Mouse (Mus musculus) spleen, postnatal 10 days (tissue): ENCODE measurements around the gene Tmem109.

Source experiments
- DNase-seq, 2 experiments: peaks; one replicate each; pipeline ENCODE4 v3.0.0; 2021 to 2022; ENCODE audit warnings: low spot score in 2 of 2

The Tmem109 gene

DNA sequence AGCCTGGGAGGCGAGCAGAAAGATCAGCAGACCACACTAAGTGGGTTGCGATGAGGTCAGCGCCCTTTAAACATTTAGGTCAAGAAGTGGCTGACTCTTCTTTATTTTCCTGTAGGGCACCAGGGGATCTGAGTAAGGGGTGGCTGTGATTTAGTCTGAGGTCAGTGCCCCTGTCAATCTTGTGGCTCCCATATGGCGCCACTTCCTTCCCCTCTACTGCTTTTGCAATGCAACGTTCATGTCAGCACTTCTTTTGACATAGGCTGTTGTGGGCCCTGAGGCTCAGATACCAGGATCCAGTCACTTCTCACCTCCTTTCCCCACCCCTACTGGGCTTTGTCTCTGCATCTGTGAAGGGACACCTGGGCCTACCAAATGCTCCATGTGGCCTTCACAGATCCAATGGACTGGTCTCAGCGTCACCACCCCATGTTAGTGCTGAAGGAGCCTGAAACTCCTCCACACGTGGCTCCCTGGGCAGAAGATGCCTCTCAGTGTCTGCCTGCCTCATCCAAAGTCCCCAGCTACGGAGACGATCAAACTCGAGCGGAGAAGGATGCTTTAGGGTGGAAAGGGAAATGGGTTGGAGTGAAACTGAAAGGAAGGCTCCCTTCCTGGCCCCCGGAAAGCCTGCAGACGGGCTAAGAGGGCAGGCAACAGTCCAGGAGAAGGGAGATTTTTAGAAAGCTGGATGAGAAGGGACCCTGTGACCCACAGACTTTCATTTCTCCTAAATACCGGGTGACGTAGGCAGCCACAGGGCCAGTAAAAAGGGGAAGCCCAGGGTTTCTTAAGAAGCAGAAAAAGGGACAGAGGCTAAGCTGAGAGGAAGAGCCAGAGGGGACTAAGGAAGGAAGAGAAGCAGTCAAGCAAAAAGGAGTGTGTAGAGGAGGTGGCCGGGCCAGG is 39.8 kb downstream of the Tmem109 start:
- peak in 1 of 2 experiments; percentile 60 for DNase-seq

DNA sequence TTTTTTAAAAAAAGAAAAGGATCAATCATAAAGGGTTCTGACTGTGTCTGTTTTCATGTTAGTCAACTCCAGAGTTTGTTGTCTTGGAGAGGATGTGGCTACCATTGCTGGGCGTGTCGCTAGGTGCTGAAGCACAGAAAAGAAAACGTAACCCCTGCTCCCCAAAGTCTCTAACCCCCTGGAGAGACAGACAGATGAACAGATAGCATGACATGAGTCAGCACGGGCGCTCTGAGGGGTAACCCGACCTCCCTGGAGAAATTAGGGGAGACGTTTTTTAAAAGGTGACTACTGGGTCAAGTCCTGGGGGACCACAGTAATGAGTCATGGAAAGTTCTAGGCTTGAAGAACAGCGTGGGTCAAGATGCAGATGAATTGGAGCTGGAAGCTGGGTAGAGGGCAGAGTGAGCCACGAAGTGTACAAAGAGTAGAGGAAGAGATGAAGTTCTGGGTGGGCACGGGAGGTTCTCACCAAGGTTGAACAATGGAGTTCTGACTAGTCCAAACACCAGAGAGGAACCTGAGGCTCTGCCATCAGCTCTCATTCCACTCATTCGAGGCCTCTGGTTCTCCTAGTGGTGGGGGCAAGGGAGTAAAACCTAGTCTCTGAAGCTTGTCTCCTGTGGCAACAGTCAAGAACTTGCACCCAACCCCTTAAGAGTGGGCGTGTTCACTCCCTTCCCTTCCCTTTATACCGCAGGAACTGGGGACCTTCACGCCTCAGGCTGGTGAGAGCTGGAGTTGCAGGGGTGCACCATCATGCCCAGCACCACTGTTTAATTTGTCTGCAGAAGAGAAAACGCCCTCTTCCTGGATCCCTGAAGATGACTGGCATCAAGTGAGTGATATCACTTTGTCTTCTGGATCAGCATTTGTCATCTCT is 42.5 kb downstream of the Tmem109 start, which contains the start of gene Slc15a3:
Slc15a3 (plus strand) TSS at position 718 of the 883 bp plus-strand sequence.
- DNase-seq = no peak

DNA sequence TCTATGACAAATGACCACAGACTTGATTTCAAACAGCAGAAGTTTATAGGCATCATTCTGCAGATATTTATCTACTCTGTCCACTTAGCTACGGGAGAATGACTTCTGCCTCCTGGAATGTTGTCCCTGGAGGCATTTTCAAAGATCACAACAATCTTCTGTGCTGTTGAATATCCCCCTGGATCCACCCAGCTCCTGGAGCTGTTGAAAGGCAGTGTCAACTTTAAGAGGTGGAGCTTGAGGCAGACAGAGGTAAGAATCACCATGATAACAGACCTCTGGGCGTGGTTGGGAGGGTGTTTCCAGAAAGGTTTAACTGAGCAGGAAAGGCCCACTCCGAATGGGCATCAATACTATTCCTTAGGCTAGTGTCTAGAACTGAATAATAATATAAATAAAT is 46.1 kb downstream of the Tmem109 start:
- DNase-seq = no peak

DNA sequence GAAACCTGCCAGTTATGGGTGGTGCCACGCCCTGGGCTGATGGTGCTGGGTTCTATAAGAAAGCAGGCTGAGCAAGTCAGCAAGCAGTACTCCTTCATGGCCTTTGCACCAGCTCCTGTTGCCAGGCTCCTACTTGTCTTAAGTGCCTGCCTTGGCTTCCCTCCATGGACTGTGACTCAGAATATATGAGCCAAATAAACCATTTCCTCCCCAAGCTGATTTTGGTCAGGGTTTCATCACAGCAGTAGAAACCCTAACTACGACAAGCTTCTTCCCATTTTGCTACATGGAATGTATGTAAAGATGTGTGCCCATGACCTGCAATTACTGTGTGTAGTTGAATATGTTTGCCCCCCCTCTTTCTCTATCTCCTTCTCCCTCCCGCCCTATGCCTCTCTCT is 48.2 kb downstream of the Tmem109 start:
- no peak for DNase-seq

DNA sequence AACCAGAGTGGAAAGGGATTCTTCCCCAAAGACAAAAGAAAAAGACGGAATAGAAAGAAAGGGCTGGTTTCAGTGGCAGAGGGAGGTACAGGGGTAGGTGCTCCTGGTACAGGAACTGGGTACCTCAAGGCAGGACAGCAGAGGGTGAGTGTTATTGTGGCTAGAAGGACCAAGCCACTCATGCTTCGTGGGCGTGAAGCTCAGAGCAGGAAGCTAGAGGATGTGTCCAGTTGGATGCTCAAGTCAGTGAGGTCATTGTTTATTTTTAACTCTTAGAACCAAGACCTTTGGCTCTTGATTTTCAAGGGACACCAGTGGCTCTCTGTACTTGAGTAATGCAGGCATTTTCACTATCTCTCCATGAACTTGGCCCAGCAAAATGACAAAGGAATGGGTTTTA is 49.8 kb downstream of the Tmem109 start:
- DNase-seq = no peak

DNA sequence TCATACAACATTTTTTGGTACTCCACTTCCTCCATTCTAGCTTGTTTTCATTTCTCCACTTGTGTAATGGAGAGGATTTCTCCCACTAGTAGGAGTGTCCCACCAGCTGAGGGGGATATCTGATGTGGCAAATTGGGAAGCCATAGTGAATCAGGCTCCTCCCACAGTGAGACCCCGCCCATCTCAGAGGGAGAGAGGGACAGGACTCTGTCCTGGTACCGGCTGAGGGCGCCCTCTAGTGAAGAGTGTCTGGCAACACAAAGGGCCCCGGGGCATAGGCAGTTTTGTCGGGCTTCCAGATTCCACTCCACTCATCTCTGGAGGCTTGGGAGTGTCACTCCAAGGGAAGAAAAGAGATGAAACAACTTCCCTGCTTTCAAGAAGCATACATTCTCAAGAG is 50.4 kb downstream of the Tmem109 start:
- peak; percentile 33 to 77 for DNase-seq

DNA sequence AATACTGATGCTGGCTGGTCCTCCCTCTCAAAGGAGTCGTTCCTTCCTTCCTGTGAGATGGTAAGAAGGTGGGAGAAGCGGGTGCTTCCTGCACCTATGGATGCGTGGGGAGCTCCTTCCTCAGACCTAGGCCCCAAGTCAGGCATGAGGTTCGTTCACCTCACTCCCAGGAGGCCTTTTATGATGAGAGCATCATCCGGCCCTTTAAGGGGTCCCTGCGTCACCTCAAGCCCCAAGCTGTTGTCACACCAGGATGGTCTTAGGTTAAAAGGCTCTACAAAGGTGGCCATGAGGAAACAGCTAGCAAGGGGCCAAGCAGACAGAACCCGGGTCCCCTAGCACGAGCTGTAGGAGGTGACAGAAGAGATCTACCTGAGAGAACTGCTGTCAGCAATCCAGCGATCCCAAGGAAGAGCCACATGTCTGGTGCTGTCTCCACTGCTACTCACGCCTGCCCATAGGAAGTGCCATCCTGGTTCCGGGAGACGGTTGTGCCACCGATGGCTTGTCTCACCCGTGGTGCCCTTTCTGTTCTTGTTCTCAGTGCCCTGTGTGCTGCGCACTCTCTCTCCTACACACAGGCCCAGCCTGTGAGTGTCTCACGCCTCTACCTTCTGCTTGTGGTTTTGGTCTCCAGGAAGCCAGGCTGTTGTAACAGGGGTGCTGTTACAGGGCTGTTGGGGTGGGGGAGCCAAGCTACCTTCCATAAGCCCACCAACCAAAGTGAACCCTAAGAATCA is 52.2 kb downstream of the Tmem109 start, which contains the start of gene Cd6:
Cd6 (minus strand) TSS at position 623 of the 740 bp plus-strand sequence.
- DNase-seq = no peak

DNA sequence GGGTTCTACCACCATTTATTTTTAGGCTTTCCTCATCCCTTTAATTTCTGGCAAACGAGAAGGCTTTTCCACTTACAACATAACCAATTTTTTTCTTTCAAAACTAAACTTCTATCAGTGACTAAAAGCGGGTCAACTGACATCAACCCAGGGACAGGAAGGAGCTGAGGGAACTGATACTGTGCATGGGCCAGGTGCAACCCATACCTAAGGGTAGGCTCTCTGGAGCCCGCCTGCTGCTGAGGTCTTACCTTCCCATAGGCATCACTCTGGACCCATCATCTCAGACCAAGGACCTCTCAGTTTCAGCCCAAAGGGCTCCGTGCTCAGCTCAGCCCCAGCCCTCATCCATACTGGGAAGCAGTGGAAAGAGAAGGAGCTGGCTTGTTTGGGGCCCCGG is 53.5 kb downstream of the Tmem109 start:
- DNase-seq = no peak

DNA sequence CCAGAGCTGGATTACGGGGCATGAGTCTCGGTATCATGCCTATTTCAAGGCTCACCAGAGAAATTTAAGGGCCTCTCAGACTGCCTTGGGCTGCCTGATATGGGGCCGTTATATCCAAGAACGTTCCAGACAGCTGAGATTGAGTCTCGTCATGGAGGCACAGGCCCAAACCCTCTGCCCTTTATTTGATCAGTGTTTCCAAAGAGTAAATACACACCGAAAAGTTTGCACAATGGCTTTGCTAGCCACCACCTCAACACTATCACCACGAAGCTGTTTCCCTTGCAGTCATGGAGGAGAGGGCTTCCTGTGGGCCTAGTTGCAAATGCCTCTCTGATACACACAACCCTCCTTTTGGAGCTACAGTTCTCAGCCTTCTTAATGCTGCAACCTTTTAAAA is 57.7 kb downstream of the Tmem109 start:
- no peak for DNase-seq

DNA sequence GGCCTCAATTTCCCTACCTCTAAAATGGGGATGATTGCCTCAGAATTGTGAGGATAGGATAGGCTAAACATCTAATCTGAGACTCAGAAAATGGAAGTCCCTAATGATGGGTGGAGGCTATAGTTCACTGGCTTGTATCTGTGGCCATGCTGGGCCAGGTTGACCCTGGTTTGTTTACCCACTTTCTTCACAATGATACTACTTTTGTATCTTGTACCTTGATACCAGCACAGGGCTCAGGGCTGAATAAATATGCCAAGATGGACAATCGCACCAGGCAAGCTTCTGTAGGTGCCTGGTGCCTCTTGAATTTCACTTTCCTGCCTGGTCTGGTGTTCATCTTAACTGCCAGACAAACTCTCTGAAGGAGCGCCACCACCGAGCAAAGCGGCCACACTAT is 59.3 kb downstream of the Tmem109 start:
- DNase-seq = no peak

DNA sequence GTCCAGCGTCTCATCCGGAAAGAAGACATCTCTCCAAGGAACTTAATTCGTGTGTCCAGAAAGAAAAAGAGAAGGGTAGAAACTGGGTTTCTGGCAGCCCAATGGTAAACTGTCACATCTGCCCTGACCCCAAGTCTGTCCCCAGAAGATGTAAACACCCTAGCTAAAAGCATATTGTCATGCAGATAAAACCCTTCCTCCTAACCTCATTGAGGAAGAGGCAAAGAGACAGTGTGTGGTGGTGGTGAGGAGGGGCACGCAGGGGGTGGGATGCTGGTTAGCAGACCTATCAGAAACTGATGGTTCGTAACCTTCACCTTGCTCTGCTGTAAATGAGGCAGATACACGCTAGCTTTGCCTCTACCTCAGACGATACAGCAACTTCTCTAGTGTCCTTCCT is 60.5 kb downstream of the Tmem109 start:
- no peak for DNase-seq
